Mouse (Mus musculus): ENCODE measurements around the gene Tram2. TPM values are rescaled to one million over a fixed set of nuclear protein-coding genes. Genes with fewer than 3 reads are reported as not detected.

Tram2 gene
- total and polyA plus RNA-seq, 3 experiments = 4.6 to 6.0 (median 5.6) TPM

DNA sequence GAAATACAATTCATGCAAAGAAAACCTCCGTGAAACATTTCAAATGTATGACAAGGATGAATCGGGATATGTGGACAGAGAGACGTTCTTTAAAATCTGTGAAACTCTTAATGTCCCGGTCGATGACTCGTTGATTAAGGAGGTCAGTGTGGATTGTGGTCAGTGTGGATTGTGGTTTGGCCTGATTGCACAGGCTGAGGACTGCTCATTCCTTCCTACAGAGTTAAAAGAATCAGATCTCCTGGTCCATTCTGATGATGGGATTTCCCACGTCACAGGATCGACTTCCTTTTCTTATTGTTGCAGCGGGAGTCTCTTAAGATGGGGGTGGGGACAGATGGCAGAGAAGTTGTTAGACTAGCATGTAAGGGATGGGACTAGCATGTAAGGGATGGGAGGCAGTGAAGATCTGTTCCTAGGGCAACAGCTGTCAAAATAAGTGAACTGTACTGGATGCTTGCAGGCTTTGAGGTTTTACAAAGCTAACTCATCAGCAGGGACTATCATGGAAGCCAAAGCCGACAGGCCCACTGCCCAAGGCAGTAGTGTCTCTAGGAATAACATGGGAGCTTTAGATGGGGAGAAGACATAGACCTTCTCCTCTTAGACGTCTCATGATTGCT, 89.5 kb downstream of the Tram2 start:
- intact Hi-C loops (cut with DNase I) = no loop called here
- no peaks in the 10 kb centered on the region for H3K27me3 ChIP-seq (ENCODE audit: control insufficient read depth, insufficient read depth, low read length)
- H3K4me1 ChIP-seq (ENCODE audit: control insufficient read depth, insufficient read depth, low read length) = peaks cover 4% of the 10 kb centered on the region
- H3K79me2 ChIP-seq (replicated peaks; ENCODE audit: control insufficient read depth, insufficient read depth, low read length) = no peaks in the 10 kb centered on the region
- H3K36me3 ChIP-seq (ENCODE audit: control insufficient read depth, insufficient read depth, low read length) = no peaks in the 10 kb centered on the region
- TF ChIP-seq EP300 (IDR thresholded peaks at IDR 0.05; ENCODE audit: insufficient read depth, low read depth, low read length) = no peak
- TF ChIP-seq CTCF (IDR thresholded peaks at IDR 0.05) = no peak
- no peak for TF ChIP-seq POLR2A (IDR thresholded peaks at IDR 0.05; ENCODE audit: insufficient read depth, low read depth, low read length)
- H3K27ac ChIP-seq = no peak overlapping the region
- 72% methylated on average over 11 of the region's 11 CpGs for WGBS
- no peak for DNase-seq
- no peak overlapping the region for H3K4me3 ChIP-seq
- H3K9ac ChIP-seq (ENCODE audit: low read depth, low read length) = no peak overlapping the region

DNA sequence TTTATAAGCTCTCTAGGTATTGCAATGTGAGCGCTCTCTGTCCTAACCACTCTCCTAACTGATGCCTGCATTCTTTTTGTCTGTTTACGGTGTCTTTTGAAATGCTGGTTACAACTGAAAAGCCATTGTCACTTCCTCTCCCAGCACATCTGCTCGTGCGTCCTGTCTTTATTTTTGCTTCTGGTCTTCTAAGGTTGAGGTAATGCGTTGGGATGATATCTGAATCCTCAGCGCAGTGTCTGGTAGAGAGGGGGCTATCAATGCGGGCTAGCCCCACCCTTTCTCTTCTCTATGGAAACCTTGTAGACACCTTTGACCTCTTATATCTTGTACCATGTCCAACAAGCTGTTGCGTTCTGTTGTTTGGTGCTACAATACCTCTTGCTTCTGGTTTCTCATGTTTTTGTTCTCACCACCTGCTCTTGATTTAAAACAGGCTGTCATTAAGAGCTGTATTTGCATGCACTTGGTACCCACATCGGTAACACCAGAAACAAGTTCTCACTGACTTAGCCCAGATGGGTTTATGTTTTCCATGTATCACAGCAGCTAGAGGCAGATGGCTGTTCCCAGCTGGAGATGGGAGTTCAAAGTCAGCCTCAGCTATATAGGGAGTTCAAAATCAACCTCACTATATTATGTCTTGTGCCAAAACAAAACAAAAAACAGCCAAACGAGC, 92.5 kb downstream of the Tram2 start:
- no peaks in the 10 kb centered on the region for H3K36me3 ChIP-seq (ENCODE audit: control insufficient read depth, insufficient read depth, low read length)

DNA sequence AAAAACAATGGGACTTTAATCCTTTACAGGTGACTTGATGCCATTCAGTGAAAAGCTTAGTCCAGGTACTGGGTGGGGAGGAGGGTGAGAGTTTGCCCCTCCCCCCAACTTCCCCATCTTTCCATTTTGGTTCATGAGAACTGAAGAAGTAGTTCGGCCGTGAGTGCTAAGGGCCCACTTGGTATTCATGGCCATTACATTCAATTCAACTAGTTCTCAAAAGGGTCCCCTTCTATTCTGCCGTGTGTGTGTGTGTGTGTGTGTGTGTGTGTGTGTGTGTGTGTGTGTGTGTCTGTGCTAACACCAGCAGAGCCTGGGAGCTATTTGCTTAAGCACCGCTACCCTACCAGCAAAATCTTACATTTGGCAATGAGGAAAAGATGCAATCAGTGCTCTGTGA, 94.4 kb downstream of the Tram2 start:
- Histone ChIP-seq H3K9ac (ENCODE audit: low read depth, low read length) (no peak overlapping the region), H3K36me3 (ENCODE audit: control insufficient read depth, insufficient read depth, low read length) (no peaks in the 10 kb centered on the region), H3K4me3 (no peak overlapping the region), H3K4me1 (ENCODE audit: control insufficient read depth, insufficient read depth, low read length) (no peaks in the 10 kb centered on the region), H3K79me2 (replicated peaks; ENCODE audit: control insufficient read depth, insufficient read depth, low read length) (no peaks in the 10 kb centered on the region), H3K27me3 (ENCODE audit: control insufficient read depth, insufficient read depth, low read length) (no peaks in the 10 kb centered on the region), H3K27ac (no peak overlapping the region)
- intact Hi-C loops (cut with DNase I) = no loop called here
- 82% methylated on average over 4 of the region's 4 CpGs for WGBS
- DNase-seq = no peak
- TF ChIP-seq POLR2A (IDR thresholded peaks at IDR 0.05; ENCODE audit: insufficient read depth, low read depth, low read length) (no peak), CTCF (IDR thresholded peaks at IDR 0.05) (no peak), EP300 (IDR thresholded peaks at IDR 0.05; ENCODE audit: insufficient read depth, low read depth, low read length) (no peak)

More for the DNA sequence above, 92.5 kb downstream of the Tram2 start:
- no peak overlapping the region for H3K27ac ChIP-seq
- H3K4me3 ChIP-seq = no peak overlapping the region
- no peaks in the 10 kb centered on the region for H3K79me2 ChIP-seq (replicated peaks; ENCODE audit: control insufficient read depth, insufficient read depth, low read length)
- no peaks in the 10 kb centered on the region for H3K4me1 ChIP-seq (ENCODE audit: control insufficient read depth, insufficient read depth, low read length)
- no peak for TF ChIP-seq EP300 (IDR thresholded peaks at IDR 0.05; ENCODE audit: insufficient read depth, low read depth, low read length)
- no peak for TF ChIP-seq POLR2A (IDR thresholded peaks at IDR 0.05; ENCODE audit: insufficient read depth, low read depth, low read length)
- TF ChIP-seq CTCF (IDR thresholded peaks at IDR 0.05) = no peak
- WGBS = 49% methylated on average over 10 of the region's 10 CpGs
- H3K9ac ChIP-seq (ENCODE audit: low read depth, low read length) = no peak overlapping the region
- no peak for DNase-seq
- no peaks in the 10 kb centered on the region for H3K27me3 ChIP-seq (ENCODE audit: control insufficient read depth, insufficient read depth, low read length)
- intact Hi-C loops (cut with DNase I) = no loop called here

DNA sequence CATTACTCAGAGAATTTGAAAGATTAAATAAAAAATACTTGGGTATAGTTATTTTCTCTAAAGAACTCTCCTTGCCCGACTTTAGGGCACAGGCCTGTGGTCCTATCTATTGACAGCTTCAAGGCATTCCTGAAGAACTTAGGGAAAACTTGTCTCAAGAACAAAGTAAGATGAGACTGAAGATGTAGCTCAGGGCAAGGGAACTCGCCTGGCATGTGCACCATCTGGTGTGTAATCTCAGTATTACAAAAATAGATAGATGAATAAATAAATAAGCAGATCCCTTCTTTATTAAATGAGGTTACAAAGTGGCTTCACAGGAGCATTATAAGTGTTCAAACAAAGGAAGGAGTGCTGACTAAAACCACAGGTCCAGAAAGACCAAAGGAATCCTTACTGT, 94.9 kb downstream of the Tram2 start:
- Histone ChIP-seq H3K27ac (no peak overlapping the region), H3K4me3 (no peak overlapping the region), H3K4me1 (ENCODE audit: control insufficient read depth, insufficient read depth, low read length) (no peaks in the 10 kb centered on the region), H3K79me2 (replicated peaks; ENCODE audit: control insufficient read depth, insufficient read depth, low read length) (no peaks in the 10 kb centered on the region), H3K9ac (ENCODE audit: low read depth, low read length) (no peak overlapping the region), H3K36me3 (ENCODE audit: control insufficient read depth, insufficient read depth, low read length) (no peaks in the 10 kb centered on the region), H3K27me3 (ENCODE audit: control insufficient read depth, insufficient read depth, low read length) (no peaks in the 10 kb centered on the region)
- DNase-seq = no peak
- TF ChIP-seq EP300 (IDR thresholded peaks at IDR 0.05; ENCODE audit: insufficient read depth, low read depth, low read length) (no peak), CTCF (IDR thresholded peaks at IDR 0.05) (peak; percentile 24; the same call in 1 of the 2 replicates)
- intact Hi-C loops (cut with DNase I) = no loop called here
- 69% methylated on average over 2 of the region's 2 CpGs for WGBS

DNA sequence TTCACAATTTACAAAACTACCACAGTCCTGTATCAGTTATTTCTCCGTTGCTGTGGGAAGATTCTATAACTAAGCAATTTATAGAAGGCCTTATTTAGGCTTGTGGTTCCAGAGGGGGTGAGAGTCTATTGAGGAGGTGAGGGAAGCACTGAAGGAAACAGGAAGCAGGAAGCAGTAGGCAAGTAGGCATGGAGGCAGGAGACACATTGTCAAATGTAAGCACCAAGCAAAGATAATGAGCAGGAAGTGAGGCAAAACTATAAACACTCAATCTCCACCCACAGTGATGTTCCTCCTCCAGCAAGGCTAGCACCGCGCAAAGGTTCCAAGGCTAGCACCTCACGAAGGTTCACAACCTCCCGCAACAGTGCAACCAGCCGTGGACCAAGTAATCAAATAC, 97.3 kb downstream of the Tram2 start:
- H3K4me1 ChIP-seq (ENCODE audit: control insufficient read depth, insufficient read depth, low read length) = no peaks in the 10 kb centered on the region
- no peak for DNase-seq
- H3K27me3 ChIP-seq (ENCODE audit: control insufficient read depth, insufficient read depth, low read length) = no peaks in the 10 kb centered on the region
- no peak overlapping the region for H3K27ac ChIP-seq
- no peak overlapping the region for H3K4me3 ChIP-seq
- H3K36me3 ChIP-seq (ENCODE audit: control insufficient read depth, insufficient read depth, low read length) = no peaks in the 10 kb centered on the region
- no peak overlapping the region for H3K9ac ChIP-seq (ENCODE audit: low read depth, low read length)
- intact Hi-C loops (cut with DNase I) = no loop called here
- H3K79me2 ChIP-seq (replicated peaks; ENCODE audit: control insufficient read depth, insufficient read depth, low read length) = no peaks in the 10 kb centered on the region
- WGBS = 82% methylated on average over 6 of the region's 6 CpGs
- no peak for TF ChIP-seq CTCF (IDR thresholded peaks at IDR 0.05)
- no peak for TF ChIP-seq EP300 (IDR thresholded peaks at IDR 0.05; ENCODE audit: insufficient read depth, low read depth, low read length)
- no peak for TF ChIP-seq POLR2A (IDR thresholded peaks at IDR 0.05; ENCODE audit: insufficient read depth, low read depth, low read length)

DNA sequence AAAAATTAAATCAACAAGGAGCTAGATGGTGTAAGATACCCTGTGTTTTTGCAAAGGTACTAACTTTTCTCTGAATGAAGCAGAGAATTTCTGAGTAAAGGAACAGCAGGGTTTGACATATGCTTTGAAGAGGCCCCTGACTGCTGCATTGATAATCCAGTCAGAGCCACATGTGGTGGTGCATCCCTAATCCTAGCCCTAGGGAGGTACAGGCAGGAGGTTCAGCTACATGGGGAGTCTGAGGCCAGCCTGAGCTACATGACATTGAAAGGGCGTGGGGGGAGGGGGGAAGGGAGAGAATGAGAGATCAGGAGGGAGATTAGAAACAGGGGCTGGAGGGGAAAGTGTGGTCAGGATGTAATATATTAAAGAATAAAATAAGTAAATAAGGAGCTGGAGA, 98.5 kb downstream of the Tram2 start:
- Histone ChIP-seq H3K79me2 (replicated peaks; ENCODE audit: control insufficient read depth, insufficient read depth, low read length) (no peaks in the 10 kb centered on the region), H3K36me3 (ENCODE audit: control insufficient read depth, insufficient read depth, low read length) (no peaks in the 10 kb centered on the region), H3K4me3 (no peak overlapping the region), H3K4me1 (ENCODE audit: control insufficient read depth, insufficient read depth, low read length) (no peaks in the 10 kb centered on the region), H3K9ac (ENCODE audit: low read depth, low read length) (no peak overlapping the region), H3K27me3 (ENCODE audit: control insufficient read depth, insufficient read depth, low read length) (no peaks in the 10 kb centered on the region), H3K27ac (no peak overlapping the region)
- no peak for DNase-seq
- no peak for TF ChIP-seq POLR2A (IDR thresholded peaks at IDR 0.05; ENCODE audit: insufficient read depth, low read depth, low read length)
- no peak for TF ChIP-seq CTCF (IDR thresholded peaks at IDR 0.05)
- no peak for TF ChIP-seq EP300 (IDR thresholded peaks at IDR 0.05; ENCODE audit: insufficient read depth, low read depth, low read length)
- intact Hi-C loops (cut with DNase I) = no loop called here
- WGBS = 95% methylated on average over 1 of the region's 1 CpGs
